Mouse (Mus musculus) neural tube, embryonic 11.5 days (tissue): Measurements from ENCODE around the gene Lcp2. TPM values are rescaled to one million over a fixed set of nuclear protein-coding genes. Genes with fewer than 3 reads are reported as not detected.
"Not testable (repeated sequence)": the region's sequence is repeated elsewhere in the genome, so short reads cannot be mapped to it uniquely, and the experiment has no call there.

Source experiments
- ATAC-seq: fragments of 200-750 bp; cut with Nextera tagmentation; 2 replicates; pipeline ENCODE4 v1.8.0; 2017; ENCODE audit warnings: moderate number of reproducible peaks, mild to moderate bottlenecking, moderate TSS enrichment, moderate library complexity; ENCODE audit not compliant: insufficient read depth, low FRiP score, low TSS enrichment
- DNase-seq: peaks from one replicate; pipeline ENCODE4 v3.0.0-alpha.2; 2015; ENCODE audit warnings: low spot score
- H3K27ac ChIP-seq: fragments of 300-500 bp; sonication (generic); 2 replicates; pipeline ENCODE4 v1.5.1; 2014; ENCODE audit warnings: low read depth, mild to moderate bottlenecking, low read length
- H3K27me3 ChIP-seq: fragments of 300-500 bp; sonication (generic); 2 replicates; pipeline ENCODE4 v1.6.1; 2014; ENCODE audit warnings: mild to moderate bottlenecking, low read length, mixed read lengths; ENCODE audit not compliant: control insufficient read depth, insufficient read depth
- H3K36me3 ChIP-seq: fragments of 300-500 bp; sonication (generic); 2 replicates; pipeline ENCODE4 v1.6.1; 2014; ENCODE audit warnings: mild to moderate bottlenecking, low read length, moderate library complexity, mixed read lengths; ENCODE audit not compliant: control insufficient read depth, insufficient read depth
- H3K4me1 ChIP-seq: fragments of 300-500 bp; sonication (generic); 2 replicates; pipeline ENCODE4 v1.6.1; 2014; ENCODE audit warnings: low read length, mixed read lengths; ENCODE audit not compliant: control insufficient read depth, insufficient read depth
- H3K4me2 ChIP-seq: fragments of 300-500 bp; sonication (generic); 2 replicates; pipeline ENCODE4 v1.6.1; 2014; ENCODE audit warnings: low read depth, mild to moderate bottlenecking, moderate library complexity
- H3K4me3 ChIP-seq: fragments of 300-500 bp; sonication (generic); 2 replicates; pipeline ENCODE4 v1.5.1; 2014; ENCODE audit warnings: low read depth, low read length
- H3K9ac ChIP-seq: fragments of 300-500 bp; sonication (generic); 2 replicates; pipeline ENCODE4 v1.6.1; 2014; ENCODE audit warnings: mild to moderate bottlenecking, low read length
- H3K9me3 ChIP-seq: fragments of 300-500 bp; sonication (generic); 2 replicates; pipeline ENCODE4 v1.6.1; 2016; ENCODE audit warnings: low read length; ENCODE audit not compliant: control insufficient read depth
- WGBS: fragments of 180-500 bp; shearing (Covaris S2); extraction: QIAGEN DNeasy Blood & Tissue Kit; methylation state at CpG from one replicate; pipeline ENCODE4 v1.1.7; 2014; 5-methylcytosine and 5-hydroxymethylcytosine counted together
- polyA plus RNA-seq: library from polyadenylated mRNA; unstranded; fragments of >200 nt; fragmentation: Nextera tagmentation; extraction: Ambion mirVana; gene quantifications from 2 replicates; pipeline ENCODE4 v1.2.1, GENCODE M21; 2014

The Lcp2 gene
- polyA plus RNA-seq, 1 experiment from 2014 or later, result 2.2 TPM

- no peak for ATAC-seq
- WGBS, result 82% methylated on average over 2 of the region's 2 CpGs
- Histone ChIP-seq H3K4me2 (no peak overlapping the region), H3K27ac (no peak overlapping the region), H3K36me3 (no peaks in the 10 kb centered on the region), H3K4me3 (no peak overlapping the region), H3K4me1 (no peaks in the 10 kb centered on the region), H3K9me3 (no peaks in the 10 kb centered on the region), H3K9ac (no peak overlapping the region), H3K27me3 (no peaks in the 10 kb centered on the region)
- no peak for DNase-seq
Measured at GRCm38 (mm10) chr11:34116572-34117135, 69.9 kb downstream of the Lcp2 start.

DNA sequence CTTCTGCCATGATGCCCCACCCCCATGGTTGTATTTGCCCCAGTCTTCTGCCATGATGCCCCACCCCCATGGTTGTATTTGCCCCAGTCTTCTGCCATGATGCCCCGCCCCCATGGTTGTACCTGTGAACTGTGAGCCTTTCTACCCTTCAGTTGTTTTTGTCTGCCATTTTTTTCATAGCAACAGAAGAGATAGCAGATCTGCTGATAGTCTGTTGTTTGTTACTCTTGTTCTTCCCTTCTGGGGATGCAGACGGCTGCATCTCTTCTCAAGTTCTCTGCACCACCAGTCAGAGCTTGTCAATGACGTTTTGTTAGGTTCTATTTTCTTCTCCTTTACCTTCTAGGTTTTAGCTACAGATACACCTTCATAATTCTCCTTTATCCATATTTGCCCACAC lies 70.9 kb downstream of the Lcp2 start:
- ATAC-seq, result no peak

GRCm38 (mm10) chr11:34118319-34118718 lies 71.6 kb downstream of the Lcp2 start:
- WGBS, result 82% methylated on average over 3 of the region's 3 CpGs
- H3K4me2 ChIP-seq, result no peak overlapping the region
- ATAC-seq (no peak), DNase-seq (no peak)
- no peaks in the 10 kb centered on the region for H3K27me3 ChIP-seq
- no peak overlapping the region for H3K4me3 ChIP-seq
- H3K9me3 ChIP-seq, result no peaks in the 10 kb centered on the region
- no peaks in the 10 kb centered on the region for H3K4me1 ChIP-seq
- no peak overlapping the region for H3K27ac ChIP-seq
- no peaks in the 10 kb centered on the region for H3K36me3 ChIP-seq
- no peak overlapping the region for H3K9ac ChIP-seq

More for the DNA sequence above, 70.9 kb downstream of the Lcp2 start:
- Histone ChIP-seq H3K27ac (no peak overlapping the region), H3K36me3 (no peaks in the 10 kb centered on the region), H3K9me3 (no peaks in the 10 kb centered on the region), H3K4me2 (no peak overlapping the region), H3K27me3 (no peaks in the 10 kb centered on the region), H3K4me1 (no peaks in the 10 kb centered on the region), H3K9ac (no peak overlapping the region), H3K4me3 (no peak overlapping the region)
- WGBS, result 95% methylated on average over 3 of the region's 3 CpGs
- DNase-seq, result no peak

DNA sequence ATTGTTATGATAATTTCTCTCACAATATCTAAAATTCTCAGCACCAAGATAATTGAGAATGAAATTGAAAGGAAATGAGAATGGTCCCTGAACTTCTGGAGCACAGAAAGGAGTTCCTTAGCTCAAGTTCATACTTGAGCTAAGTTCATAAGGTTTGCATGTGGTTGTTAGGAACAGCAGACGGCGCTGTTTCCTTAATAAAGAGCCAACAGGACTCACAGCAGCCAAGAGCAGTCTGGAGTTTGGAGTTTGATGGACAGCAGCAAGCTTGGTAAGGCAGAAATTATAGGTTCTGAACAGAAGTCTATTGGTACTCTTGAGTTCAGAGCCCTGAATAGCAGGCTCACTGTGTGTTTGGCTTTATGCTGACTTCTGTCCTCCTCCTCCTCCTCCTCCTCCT lies 76.4 kb downstream of the Lcp2 start:
- H3K27ac ChIP-seq, result no peak overlapping the region
- H3K4me1 ChIP-seq, result no peaks in the 10 kb centered on the region
- H3K4me2 ChIP-seq, result no peak overlapping the region
- no peaks in the 10 kb centered on the region for H3K36me3 ChIP-seq
- DNase-seq (peak; percentile 38), ATAC-seq (no peak)
- H3K27me3 ChIP-seq, result no peaks in the 10 kb centered on the region
- WGBS, result 17% methylated on average over 2 of the region's 2 CpGs
- H3K4me3 ChIP-seq, result no peak overlapping the region
- no peaks in the 10 kb centered on the region for H3K9me3 ChIP-seq
- no peak overlapping the region for H3K9ac ChIP-seq

GRCm38 (mm10) chr11:34124852-34125251 lies 78.1 kb downstream of the Lcp2 start:
- no peak for ATAC-seq
- no peaks in the 10 kb centered on the region for H3K9me3 ChIP-seq
- H3K27me3 ChIP-seq, result no peaks in the 10 kb centered on the region
- no peak overlapping the region for H3K4me3 ChIP-seq
- no peak overlapping the region for H3K4me2 ChIP-seq
- H3K36me3 ChIP-seq, result no peaks in the 10 kb centered on the region
- 64% methylated on average over 7 of the region's 7 CpGs for WGBS
- H3K4me1 ChIP-seq, result no peaks in the 10 kb centered on the region
- DNase-seq, result no peak
- no peak overlapping the region for H3K9ac ChIP-seq
- H3K27ac ChIP-seq, result no peak overlapping the region

DNA sequence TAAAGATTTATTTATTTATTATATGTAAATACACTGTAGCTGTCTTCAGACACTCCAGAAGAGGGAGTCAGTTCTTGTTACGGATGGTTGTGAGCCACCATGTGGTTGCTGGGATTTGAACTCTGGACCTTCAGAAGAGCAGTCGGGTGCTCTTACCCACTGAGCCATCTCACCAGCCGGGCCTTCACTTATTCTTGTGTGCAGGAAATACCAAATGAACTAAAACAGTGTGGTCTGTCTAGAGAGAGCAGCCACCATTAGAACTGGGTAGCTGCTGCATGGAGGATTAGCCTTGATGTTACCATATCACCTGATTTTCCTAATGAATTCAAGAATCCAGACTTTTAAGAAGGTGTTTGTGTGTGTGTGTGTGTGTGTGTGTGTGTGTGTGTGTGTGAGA lies 79.0 kb downstream of the Lcp2 start:
- H3K4me2 ChIP-seq, DNase-seq, H3K36me3 ChIP-seq, H3K27ac ChIP-seq, H3K4me1 ChIP-seq, H3K4me3 ChIP-seq, H3K27me3 ChIP-seq, H3K9me3 ChIP-seq, ATAC-seq, H3K9ac ChIP-seq: not testable (repeated sequence)
- WGBS, result 96% methylated on average over 3 of the region's 3 CpGs

DNA sequence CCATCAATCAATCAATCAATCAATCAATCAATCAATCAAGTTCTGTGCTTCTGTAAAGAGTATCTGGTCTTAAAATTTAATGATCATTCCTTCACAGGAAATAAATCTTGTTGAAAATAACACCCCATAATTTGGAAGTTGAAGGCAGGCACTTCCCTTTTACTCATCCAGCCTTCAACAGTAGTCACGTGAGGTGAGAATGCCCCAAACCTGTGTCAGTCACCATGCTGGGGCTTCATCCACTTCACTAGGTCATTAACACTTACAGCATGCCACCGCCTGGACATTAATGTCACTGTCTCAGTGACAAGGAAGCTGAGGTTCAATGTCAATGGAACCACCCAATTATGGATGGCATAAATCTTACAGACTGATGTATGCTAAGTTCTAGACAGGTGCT lies 81.7 kb downstream of the Lcp2 start:
- H3K9me3 ChIP-seq, result no peaks in the 10 kb centered on the region
- H3K9ac ChIP-seq, result no peak overlapping the region
- H3K27me3 ChIP-seq, result no peaks in the 10 kb centered on the region
- ATAC-seq (no peak), DNase-seq (no peak)
- H3K27ac ChIP-seq, result no peak overlapping the region
- no peak overlapping the region for H3K4me2 ChIP-seq
- H3K4me3 ChIP-seq, result no peak overlapping the region
- WGBS, result 85% methylated on average over 2 of the region's 2 CpGs
- H3K36me3 ChIP-seq, result no peaks in the 10 kb centered on the region
- H3K4me1 ChIP-seq, result no peaks in the 10 kb centered on the region

DNA sequence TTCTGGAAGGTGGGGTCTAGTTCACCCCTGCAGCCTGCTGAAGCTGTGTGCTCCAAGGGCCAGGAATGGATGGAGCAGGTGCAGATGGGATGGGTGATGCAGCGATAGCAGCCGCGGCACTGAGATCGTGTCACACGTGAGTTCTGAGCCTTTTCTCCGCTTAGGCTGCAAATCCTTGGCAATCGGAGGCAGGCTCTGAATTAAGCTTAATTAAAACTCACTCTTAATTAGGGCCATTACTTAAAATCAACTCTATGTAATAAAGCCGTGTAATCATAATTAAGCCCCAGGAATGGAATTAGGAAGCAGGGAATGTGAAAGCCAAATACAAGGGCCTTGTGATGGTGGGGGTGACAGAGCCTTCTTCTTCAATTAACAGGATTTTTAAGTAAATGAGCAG lies 92.6 kb downstream of the Lcp2 start:
- Histone ChIP-seq H3K4me3 (no peak overlapping the region), H3K4me2 (no peak overlapping the region), H3K9me3 (no peaks in the 10 kb centered on the region), H3K36me3 (no peaks in the 10 kb centered on the region), H3K4me1 (no peaks in the 10 kb centered on the region; the same call in 1 of the 2 replicates), H3K27ac (no peak overlapping the region), H3K27me3 (no peaks in the 10 kb centered on the region), H3K9ac (no peak overlapping the region)
- ATAC-seq (no peak), DNase-seq (no peak)
- WGBS, result 91% methylated on average over 8 of the region's 8 CpGs
